Mouse (Mus musculus): ENCODE data around the gene Triobp.
A peak's percentile ranks its signal among the peaks of the same experiment; 100 is the strongest.
"Not testable (repeated sequence)": the region's sequence is repeated elsewhere in the genome, so short reads cannot be mapped to it uniquely, and the experiment has no call there.

Triobp gene

DNA sequence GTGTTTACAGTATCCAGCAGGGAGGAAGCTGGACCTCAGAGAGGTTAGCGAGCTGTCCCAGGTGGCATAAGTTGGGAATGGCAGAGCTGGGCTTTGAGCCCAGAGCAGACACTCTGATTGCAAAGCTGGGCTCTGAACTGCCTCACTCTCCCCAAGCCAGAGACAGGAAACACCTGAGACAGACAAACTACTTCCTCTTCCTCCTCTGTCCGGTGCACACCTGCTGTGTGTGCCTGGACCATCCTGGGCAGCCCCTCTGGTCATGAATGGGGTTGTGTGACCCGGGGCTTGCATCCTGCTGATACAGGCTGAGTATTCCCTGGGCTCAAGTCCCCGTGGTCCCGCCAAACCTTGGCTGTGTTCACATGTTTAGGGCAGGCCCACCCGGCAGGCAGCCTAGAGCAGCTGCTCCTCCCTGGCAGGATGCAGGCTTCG, 52.9 kb downstream of the Triobp start:
- DNase-seq (ENCODE audit: low read depth, low spot score) = no peak

DNA sequence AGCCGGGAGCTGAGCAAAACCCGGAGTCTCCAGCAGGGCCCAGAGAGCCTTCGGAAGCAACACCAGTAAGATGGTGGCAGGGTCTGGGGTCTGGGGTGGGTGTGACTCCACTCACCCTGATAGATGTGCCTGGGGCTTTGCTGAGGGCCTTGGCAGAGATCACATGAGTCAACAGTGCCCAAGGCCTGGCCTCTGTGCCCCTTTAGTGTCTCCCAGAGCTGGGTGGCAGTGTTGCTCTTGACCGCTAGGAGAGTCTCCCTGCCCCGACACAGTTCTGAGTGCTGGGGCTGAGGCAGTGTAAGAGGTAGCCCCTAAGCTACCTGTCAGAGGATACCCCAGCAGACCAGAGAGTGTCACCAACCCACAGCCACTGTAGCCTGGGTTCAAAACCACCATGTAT, 54.0 kb downstream of the Triobp start:
- no peak for DNase-seq (ENCODE audit: low read depth, low spot score)

DNA sequence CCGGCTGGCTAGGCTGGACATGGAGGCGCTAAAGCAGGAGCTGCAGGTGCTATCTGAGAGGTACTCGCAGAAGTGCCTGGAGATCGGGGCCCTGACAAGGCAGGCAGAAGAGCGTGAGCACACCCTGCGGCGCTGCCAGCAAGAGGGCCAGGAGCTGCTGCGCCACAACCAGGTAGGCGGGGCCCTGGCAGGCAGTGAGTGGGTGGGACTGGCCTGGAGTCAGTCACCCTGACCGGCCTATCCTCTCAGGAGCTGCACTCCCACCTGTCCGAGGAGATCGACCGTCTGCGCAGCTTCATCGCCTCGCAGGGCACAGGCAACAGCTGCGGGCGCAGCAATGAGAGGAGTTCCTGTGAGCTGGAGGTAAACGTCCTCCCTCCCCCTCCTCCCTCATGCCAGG, 54.5 kb downstream of the Triobp start:
- no peak for DNase-seq (ENCODE audit: low read depth, low spot score)

- DNase-seq (ENCODE audit: low read depth, low spot score) = no peak
These were observed 55.6 kb downstream of the Triobp start for GRCm38 (mm10) chr15:79003079-79003478.

DNA sequence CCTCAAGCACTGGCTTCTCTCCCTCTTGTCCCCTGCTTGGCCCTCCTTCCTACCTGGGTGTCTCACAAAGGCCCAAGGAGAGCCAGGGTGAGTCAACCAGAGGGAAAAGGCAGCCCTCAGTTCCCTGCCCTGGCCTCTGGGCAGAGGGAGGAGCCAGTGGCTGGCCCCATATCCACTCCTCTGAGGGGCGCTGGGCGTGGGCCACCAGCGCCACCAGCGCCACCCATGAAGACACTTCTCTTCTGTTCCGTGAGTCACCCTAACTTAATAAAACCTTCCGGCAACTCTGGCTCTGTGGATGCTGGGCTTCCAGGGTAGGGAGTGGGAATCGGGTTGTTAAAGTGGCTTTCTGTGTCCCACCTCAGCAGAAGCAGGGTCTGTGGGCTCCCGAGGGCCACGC, 58.1 kb downstream of the Triobp start:
- DNase-seq (ENCODE audit: low read depth, low spot score) = no peak

- no peak for DNase-seq (ENCODE audit: low read depth, low spot score)
These were observed 59.1 kb downstream of the Triobp start for GRCm38 (mm10) chr15:79006638-79007037.

DNA sequence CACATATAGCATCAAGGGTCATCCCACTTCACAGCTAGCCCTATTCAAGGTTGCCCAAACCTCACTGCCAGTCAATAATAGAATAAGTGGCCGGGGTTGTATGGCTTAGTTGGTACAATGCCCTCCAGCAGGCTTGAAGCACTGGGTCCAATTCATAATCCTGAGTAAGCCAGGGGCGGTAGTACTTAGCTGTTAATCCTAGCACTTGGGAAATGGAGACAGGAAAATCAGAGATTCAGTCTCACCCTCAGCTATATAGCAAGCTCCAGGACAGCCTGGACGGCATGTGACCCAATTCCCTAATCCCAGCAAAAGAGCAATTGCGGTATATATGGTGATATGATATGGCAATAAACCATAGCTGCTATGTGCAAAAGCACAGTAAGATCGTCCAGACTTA, 59.5 kb downstream of the Triobp start:
- DNase-seq (ENCODE audit: low read depth, low spot score) = no peak

GRCm38 (mm10) chr15:79007836-79008235, 60.3 kb downstream of the Triobp start:
- not testable (repeated sequence) for DNase-seq (ENCODE audit: low read depth, low spot score)

DNA sequence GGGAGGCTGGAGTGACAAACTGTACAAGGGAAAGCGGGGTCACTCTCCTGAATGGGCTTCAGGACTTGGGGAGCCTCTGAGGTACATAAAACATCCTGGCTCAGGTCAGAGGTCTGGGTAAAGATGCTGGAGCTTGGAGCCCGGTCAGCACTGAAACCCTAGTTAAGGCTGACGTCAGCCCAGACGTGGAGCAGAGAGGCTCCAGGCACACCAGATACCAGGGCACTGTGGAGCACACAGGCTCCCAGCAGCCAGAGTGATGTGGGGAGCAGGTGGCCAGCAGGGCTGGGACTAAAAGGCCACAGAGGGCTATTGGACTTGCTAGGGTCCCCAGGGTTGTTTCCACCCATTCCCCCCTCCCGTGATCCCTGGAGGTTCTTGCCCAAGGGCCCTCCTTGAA, 62.2 kb downstream of the Triobp start:
- no peak for DNase-seq (ENCODE audit: low read depth, low spot score)

DNA sequence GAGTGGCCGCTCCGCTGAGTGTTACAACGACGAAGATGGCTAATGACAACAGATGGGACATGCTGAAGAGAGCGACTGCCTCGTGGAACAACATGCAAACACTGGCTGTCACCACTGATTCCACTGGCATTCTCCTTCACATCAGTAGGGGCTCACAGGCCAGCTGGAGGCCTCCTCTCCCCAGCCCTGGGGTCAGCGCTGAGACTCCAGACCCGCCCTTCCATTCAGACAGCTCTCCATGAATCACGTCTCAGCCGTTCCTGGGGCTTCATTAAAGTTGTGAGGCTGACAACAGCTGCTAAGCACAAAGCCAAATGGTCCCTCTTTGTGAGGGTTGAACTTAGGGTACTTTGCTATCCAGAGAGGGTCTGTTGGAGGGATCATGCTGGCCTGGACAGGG, 64.0 kb downstream of the Triobp start:
- DNase-seq (ENCODE audit: low read depth, low spot score) = peak; percentile 63

- DNase-seq (ENCODE audit: low read depth, low spot score) = no peak
These were observed 65.9 kb downstream of the Triobp start for GRCm38 (mm10) chr15:79013382-79013781.

GRCm38 (mm10) chr15:79018191-79018590, 70.7 kb downstream of the Triobp start:
- DNase-seq (ENCODE audit: low read depth, low spot score) = peak; percentile 60

GRCm38 (mm10) chr15:79018886-79019285, 71.4 kb downstream of the Triobp start:
- no peak for DNase-seq (ENCODE audit: low read depth, low spot score)

DNA sequence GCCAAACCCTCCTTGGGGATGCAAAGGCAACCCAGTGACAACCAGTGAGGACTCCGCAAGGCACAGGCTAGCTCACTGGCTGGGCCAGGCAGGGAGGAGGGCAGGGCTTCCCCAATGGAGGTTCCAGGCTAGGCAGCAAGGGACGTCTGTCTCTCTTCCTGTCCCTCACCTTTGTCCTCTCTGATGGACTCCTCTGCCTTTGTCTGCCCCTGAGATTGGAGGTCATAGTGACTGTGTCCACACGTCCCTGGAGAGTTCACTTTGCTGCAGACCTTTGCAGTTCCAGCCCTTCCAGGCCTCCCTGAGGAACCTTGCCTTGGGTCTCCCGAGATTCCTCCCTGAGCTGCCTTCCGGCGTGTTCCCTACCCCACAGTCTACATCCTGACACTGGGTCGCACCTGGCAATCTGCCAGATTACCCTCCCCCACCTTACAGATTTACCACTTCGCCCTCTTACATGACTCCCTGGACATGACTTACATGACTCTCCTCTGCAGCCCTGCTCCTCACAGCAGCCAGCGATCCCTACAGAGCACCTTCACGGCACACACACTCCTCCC, 75.2 kb downstream of the Triobp start:
- no peak for DNase-seq (ENCODE audit: low read depth, low spot score)

GRCm38 (mm10) chr15:79023366-79023765, 75.8 kb downstream of the Triobp start:
- no peak for DNase-seq (ENCODE audit: low read depth, low spot score)

DNA sequence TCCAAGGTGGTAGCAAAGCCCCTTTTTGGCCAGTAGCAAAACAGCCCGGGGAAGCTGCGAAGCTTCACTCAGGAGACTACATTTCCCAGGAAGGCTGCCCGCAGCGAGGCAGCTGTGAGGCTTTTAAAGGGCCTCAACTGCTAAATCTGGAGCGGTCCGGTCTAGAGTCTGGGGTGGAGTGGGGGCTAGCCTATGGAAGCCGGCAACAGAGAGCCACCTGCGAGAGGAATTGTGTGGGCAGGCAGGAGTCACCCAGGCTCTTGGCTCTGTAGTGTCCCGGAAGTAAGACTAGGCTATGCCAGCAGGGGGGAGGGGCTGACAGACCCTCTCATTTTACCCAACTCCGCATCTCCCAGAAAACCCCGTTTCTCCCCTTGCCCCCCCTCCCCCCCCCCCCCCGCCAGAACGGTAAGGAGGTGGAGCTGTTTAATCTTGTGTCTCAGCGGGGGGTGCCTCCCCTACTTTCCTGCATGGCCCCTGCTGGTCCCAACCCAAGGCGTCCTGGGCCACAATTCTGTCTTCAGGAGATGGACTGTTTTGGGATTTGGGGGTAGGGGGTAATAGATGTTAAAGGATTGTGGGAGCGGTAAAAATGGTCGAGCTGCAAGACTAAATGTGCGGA, 78.3 kb downstream of the Triobp start:
- no peak for DNase-seq (ENCODE audit: low read depth, low spot score)

GRCm38 (mm10) chr15:79026511-79027290, 79.2 kb downstream of the Triobp start:
- no peak for DNase-seq (ENCODE audit: low read depth, low spot score)

- DNase-seq (ENCODE audit: low read depth, low spot score) = no peak
These were observed 80.0 kb downstream of the Triobp start for GRCm38 (mm10) chr15:79027291-79028205.

- peak; percentile 92 for DNase-seq (ENCODE audit: low read depth, low spot score)
These were observed 80.8 kb downstream of the Triobp start, which contains the start of gene H1f0 for GRCm38 (mm10) chr15:79028237-79028738. TSS of gene H1f0 (plus strand) at chr15:79028450.

GRCm38 (mm10) chr15:79028823-79029484, 81.4 kb downstream of the Triobp start:
- DNase-seq (ENCODE audit: low read depth, low spot score) = no peak
